Mouse (Mus musculus) skeletal muscle tissue, adult 2 months (tissue): ENCODE measurements around the gene Ddr1.
"Not testable (repeated sequence)": the region's sequence is repeated elsewhere in the genome, so short reads cannot be mapped to it uniquely, and the experiment has no call there.

Source experiments
- DNase-seq: peaks from one replicate; pipeline ENCODE4 v3.0.0-alpha.2; 2012; ENCODE audit warnings: low read depth, low spot score

Ddr1 gene

DNA sequence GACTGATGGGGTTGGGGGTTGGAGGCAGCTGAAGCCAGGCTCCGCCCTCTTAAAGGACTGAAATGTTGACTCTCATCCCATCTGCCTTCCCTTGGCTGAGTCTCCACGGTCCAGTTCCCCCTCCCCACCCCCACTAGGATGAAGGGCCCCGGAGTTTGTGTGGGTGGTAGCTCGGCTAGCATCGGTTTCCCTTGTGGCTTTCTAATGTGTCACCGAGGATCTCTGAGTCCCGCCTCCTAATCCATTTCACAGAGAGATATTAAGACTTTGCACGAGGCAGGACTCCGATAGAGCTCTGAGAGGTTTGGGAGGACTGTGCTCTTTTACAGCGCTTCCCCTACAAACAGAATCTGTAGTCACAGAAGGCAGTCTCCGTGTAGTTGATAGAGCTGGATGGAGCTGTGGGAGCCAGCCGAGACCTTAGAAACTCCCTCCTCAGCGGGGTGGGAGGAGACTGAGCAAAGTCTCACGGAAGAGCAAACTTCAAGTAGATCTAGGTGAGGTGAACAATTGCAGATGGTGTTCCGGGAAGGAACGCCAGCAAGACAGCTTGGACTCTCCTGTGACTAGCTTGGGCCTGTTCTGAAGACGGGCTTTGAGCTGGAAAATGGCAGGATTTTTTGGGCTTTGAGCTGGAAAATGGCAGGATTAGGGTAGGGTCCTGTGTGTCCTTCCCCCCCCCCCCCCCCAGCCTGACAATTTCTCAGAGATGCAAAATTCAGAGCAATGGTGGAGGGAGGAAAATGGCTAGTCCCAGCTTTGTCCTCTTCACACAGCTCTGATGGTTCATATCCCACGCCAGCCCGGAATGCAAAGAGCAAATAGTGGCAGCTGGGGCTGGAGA lies at the start of gene Ddr1:
TSS of gene Ddr1 (minus strand) at position 1 of the 844 bp plus-strand sequence.
- no peak for DNase-seq

DNA sequence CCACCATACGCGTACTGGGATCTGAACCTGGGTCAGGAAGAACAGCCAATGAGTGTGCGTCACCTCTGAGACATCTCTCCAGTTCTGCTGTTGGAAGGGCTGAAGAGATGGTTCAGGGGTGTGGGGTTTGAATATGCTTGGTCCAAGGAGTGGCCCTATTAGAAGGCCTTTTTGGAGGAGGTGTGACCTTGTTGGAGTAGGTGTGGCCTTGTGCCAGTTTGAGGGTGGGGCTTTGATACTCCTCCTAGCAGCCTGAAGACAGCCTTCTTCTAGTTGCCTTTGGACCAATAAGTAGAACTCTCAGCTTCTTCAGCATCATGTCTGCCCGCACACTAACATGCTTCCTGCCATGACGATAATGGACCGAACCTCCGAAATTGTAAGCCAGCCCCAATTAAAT lies 49.2 kb upstream of the Ddr1 start:
- no peak for DNase-seq

DNA sequence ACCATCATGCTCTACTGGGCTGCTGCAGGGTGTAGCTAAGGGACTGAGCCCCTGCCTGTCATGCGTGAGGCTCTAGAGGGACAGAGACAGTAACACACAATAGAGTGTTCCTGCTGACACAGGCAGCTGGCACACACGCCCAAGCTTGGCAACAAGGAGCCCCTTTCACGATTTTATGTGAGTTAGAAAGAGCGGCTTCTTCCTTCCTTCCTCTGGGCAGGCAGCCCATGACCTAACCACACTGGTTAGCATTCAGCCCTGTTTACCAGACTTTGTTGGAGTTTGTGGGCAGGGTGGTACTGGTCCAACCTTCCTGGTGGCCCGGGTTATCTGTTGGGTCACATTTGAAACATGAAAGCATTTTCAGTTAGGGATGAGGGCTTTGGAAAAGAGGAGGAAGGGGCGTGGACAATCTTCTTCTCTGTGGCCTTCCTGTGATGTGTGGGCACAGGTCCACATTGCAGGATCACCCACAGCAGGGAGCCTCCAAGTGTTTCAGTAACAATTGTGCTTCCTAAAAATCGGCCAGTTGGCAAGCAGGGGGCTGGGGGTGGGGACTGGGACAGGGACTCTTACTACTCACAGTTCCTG lies 47.9 kb upstream of the Ddr1 start:
- DNase-seq: no peak

DNA sequence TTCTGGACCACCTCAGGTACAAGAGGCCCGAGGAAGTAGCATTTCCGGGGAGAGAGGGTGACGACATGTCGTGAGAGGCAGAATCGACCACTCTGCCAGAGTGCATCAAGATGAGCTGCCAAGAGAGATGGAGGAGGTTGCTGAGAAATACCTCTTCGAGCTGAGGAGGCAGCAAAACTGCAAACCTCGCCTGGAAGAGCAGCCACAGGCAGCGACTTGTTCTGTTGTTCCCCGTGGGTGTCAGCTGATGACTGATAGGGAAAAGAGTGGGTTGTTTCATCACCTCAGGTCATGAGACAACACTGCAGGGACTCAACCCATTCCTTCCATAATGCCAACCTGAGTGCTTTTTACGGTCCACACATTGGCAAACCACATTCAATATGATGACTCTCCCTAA lies 45.3 kb upstream of the Ddr1 start:
- DNase-seq: no peak

GRCm38 (mm10) chr17:35744361-35744760 lies 39.9 kb upstream of the Ddr1 start:
- no peak for DNase-seq

GRCm38 (mm10) chr17:35742948-35743347 lies 38.5 kb upstream of the Ddr1 start:
- no peak for DNase-seq

- no peak for DNase-seq
These were observed 37.3 kb upstream of the Ddr1 start for GRCm38 (mm10) chr17:35741589-35742226.

GRCm38 (mm10) chr17:35740276-35740880 lies 36.0 kb upstream of the Ddr1 start:
- DNase-seq: no peak

- DNase-seq: peak; percentile 74
These were observed 35.3 kb upstream of the Ddr1 start for GRCm38 (mm10) chr17:35739675-35740074.

GRCm38 (mm10) chr17:35737743-35738142 lies 33.3 kb upstream of the Ddr1 start:
- DNase-seq: peak; percentile 84

GRCm38 (mm10) chr17:35736280-35736960 lies 32.0 kb upstream of the Ddr1 start:
- DNase-seq: peak; percentile 80

DNA sequence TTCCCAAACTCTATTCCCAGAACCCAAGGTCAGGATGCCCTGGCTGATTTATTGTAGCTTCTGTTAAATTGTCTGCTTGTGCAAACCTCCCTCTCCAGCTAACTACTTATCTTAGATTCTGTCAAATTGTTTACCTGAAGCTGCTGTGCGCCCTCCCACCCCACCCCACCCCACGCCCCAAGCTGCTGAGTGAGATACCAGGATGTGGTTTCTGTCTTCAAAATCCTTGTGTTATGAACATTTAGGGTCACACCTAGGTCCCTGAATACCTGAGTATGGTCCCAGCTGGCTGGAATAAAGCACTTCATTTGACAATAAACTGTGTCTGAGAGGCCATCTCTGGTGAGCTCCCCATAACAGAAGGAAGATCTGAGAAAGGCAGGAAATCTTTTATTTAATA lies 30.1 kb upstream of the Ddr1 start:
- no peak for DNase-seq

DNA sequence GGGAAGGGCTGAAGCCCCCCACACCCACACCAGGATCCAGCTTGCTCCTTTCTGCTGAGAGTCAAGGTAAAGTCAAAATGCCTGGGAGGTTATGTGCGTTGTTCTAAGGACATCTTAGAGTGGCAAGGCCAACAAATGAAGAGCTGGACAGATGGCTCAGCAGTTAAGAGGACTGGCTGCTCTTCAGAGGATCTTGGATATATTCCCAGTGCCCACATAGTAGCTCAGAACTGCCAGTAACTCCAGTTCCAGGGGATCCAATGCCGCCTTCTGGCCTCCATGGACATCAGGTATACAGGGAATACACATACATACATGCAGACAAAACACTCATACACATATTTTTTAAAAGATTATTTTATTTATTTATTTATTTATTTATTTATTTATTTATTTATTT lies 29.0 kb upstream of the Ddr1 start:
- DNase-seq: peak; percentile 59

GRCm38 (mm10) chr17:35731431-35732145 lies 27.2 kb upstream of the Ddr1 start:
- DNase-seq: no peak

- DNase-seq: not testable (repeated sequence)
These were observed 25.7 kb upstream of the Ddr1 start for GRCm38 (mm10) chr17:35730112-35730511.

DNA sequence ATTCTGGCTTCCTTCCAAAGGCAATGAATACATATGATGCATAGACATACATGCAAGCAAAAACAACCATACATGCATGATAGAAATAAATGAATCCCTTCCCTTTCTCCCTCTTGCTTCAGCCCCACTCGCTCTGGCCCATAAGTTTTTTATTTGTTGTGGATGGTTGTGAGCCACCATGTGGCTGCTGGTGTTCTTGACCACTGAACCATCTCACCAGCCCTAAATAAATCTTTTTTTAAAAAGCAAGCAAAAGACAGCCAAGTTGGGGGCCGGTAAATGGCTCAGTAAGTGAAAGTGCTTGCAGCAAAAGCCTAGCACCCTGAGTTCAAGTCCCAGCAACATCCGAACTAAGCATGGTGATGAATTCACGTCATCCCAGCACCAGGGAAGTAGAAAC lies 24.4 kb upstream of the Ddr1 start:
- DNase-seq: no peak

DNA sequence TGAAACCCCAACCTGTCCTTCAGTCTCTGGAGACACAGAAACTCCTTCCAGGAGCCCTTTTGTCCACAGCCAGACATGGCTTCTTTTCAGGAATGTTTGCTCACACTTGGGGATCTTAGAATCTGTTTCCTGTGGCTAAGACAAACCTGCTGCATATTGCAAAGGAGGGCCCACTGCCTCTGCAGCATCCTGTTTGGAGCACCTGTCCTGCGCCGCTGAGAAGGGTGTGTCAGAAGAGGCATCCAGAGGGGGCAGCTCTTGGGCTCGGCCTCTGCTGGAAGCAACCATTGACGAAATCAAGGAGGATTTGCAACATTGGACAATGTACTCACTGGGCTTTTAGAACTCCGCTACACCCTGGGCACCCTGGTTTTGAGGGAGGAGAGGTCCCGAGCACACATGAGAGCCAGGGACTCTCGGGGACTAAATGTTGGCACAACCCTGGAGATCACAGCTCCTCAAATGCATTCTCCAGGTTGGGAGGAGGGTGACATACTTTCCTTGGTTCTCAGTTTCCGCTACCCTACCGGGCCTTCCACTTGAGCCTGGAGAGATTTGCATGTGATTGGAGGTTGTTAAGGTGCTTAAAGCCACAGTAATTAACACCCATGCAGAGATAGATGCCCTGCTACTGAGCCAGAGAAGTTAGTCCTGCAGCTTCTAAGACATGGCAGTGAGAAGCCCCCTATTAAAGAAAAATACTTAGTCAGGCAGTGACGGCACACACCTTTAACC lies 23.2 kb upstream of the Ddr1 start:
- no peak for DNase-seq

DNA sequence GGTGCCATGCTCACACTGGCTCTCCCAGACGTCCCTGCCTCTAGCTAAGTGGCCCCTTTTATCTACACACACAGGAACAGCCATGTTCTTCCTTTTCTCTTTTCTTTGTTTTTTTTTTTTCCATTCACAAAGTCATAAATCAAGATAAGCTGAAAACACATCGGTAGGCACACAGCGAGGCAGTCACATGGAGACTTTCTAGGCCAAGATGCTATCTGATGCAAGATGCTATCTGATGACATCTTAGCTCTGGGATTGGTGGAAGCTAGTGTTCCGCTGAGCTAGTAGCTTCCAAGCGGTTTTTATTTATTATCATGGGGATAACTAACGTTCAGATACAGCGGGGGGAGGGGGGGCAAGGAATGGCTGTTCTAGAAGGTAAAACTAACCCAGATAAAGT lies 22.6 kb upstream of the Ddr1 start:
- peak; percentile 75 for DNase-seq

- peak; percentile 97 for DNase-seq
These were observed 21.1 kb upstream of the Ddr1 start for GRCm38 (mm10) chr17:35725286-35726232.
